Mouse (Mus musculus): ENCODE measurements around the gene Rgs3. TPM values are rescaled to one million over a fixed set of nuclear protein-coding genes. Genes with fewer than 3 reads are reported as not detected.

Gene Rgs3
- polyA plus RNA-seq, 1 experiment from 2014 or later: 62.2 TPM

- H3K4me2 ChIP-seq: no peak overlapping the region
- H3K9ac ChIP-seq: no peak overlapping the region
- H3K4me3 ChIP-seq: no peak overlapping the region
- H3K4me1 ChIP-seq: peaks cover 5% of the 10 kb centered on the region
- H3K27me3 ChIP-seq (replicated peaks): peaks cover 5% of the 10 kb centered on the region; the same call in 1 of the 2 replicates
- WGBS: 75% methylated on average over 7 of the region's 7 CpGs
- ATAC-seq (ENCODE audit: extremely low read depth, insufficient number of reproducible peaks, low FRiP score, low TSS enrichment): no peak
- H3K9me3 ChIP-seq: no peaks in the 10 kb centered on the region
- H3K36me3 ChIP-seq: no peaks in the 10 kb centered on the region
- no peak overlapping the region for H3K27ac ChIP-seq (replicated peaks)
Measured at GRCm38 (mm10) chr4:62551966-62552365, 7.7 kb upstream of the Rgs3 start.

GRCm38 (mm10) chr4:62557436-62557835, 2.2 kb upstream of the Rgs3 start:
- Histone ChIP-seq H3K36me3 (no peaks in the 10 kb centered on the region), H3K4me1 (peaks cover 24% of the 10 kb centered on the region), H3K9ac (no peak overlapping the region), H3K9me3 (no peaks in the 10 kb centered on the region), H3K27me3 (replicated peaks) (peaks cover 44% of the 10 kb centered on the region), H3K4me2 (peak overlapping the region; percentile 25), H3K4me3 (no peak overlapping the region), H3K27ac (replicated peaks) (peak overlapping the region; percentile 48)
- ATAC-seq (ENCODE audit: extremely low read depth, insufficient number of reproducible peaks, low FRiP score, low TSS enrichment): no peak
- WGBS: 38% methylated on average over 3 of the region's 3 CpGs

GRCm38 (mm10) chr4:62560963-62561629, 1.4 kb downstream of the Rgs3 start:
- no peak for ATAC-seq (ENCODE audit: extremely low read depth, insufficient number of reproducible peaks, low FRiP score, low TSS enrichment)
- peaks cover 27% of the 10 kb centered on the region for H3K4me1 ChIP-seq
- WGBS: 23% methylated on average over 4 of the region's 4 CpGs
- no peak overlapping the region for H3K4me2 ChIP-seq
- H3K27ac ChIP-seq (replicated peaks): no peak overlapping the region
- no peaks in the 10 kb centered on the region for H3K36me3 ChIP-seq
- H3K9ac ChIP-seq: 0 out of 2 replicates have a peak overlapping the region, but pooled peaks have one; percentile 14
- H3K4me3 ChIP-seq: no peak overlapping the region
- H3K27me3 ChIP-seq (replicated peaks): peaks cover 76% of the 10 kb centered on the region
- H3K9me3 ChIP-seq: no peaks in the 10 kb centered on the region

GRCm38 (mm10) chr4:62561630-62562001, 2.0 kb downstream of the Rgs3 start:
- Histone ChIP-seq H3K9ac (0 out of 2 replicates have a peak overlapping the region, but pooled peaks have one; percentile 14), H3K36me3 (no peaks in the 10 kb centered on the region), H3K4me3 (no peak overlapping the region), H3K27ac (replicated peaks) (no peak overlapping the region), H3K27me3 (replicated peaks) (peaks cover 82% of the 10 kb centered on the region), H3K4me1 (peaks cover 33% of the 10 kb centered on the region), H3K4me2 (no peak overlapping the region), H3K9me3 (no peaks in the 10 kb centered on the region)
- no peak for ATAC-seq (ENCODE audit: extremely low read depth, insufficient number of reproducible peaks, low FRiP score, low TSS enrichment)
- 52% methylated on average over 3 of the region's 3 CpGs for WGBS

GRCm38 (mm10) chr4:62562006-62562405, 2.4 kb downstream of the Rgs3 start:
- Histone ChIP-seq H3K27ac (replicated peaks) (no peak overlapping the region), H3K4me3 (no peak overlapping the region), H3K4me1 (peaks cover 35% of the 10 kb centered on the region), H3K4me2 (no peak overlapping the region), H3K27me3 (replicated peaks) (peaks cover 85% of the 10 kb centered on the region), H3K9me3 (no peaks in the 10 kb centered on the region), H3K9ac (0 out of 2 replicates have a peak overlapping the region, but pooled peaks have one; percentile 14), H3K36me3 (no peaks in the 10 kb centered on the region)
- WGBS: 72% methylated on average over 4 of the region's 4 CpGs
- no peak for ATAC-seq (ENCODE audit: extremely low read depth, insufficient number of reproducible peaks, low FRiP score, low TSS enrichment)

- 29% methylated on average over 4 of the region's 4 CpGs for WGBS
- Histone ChIP-seq H3K4me2 (peak overlapping the region; percentile 9; the same call in 1 of the 2 replicates), H3K9ac (peak overlapping the region; percentile 19; the same call in 1 of the 2 replicates), H3K36me3 (no peaks in the 10 kb centered on the region), H3K4me1 (peaks cover 44% of the 10 kb centered on the region), H3K27ac (replicated peaks) (peak overlapping the region; percentile 56), H3K9me3 (no peaks in the 10 kb centered on the region), H3K27me3 (replicated peaks) (peaks cover 90% of the 10 kb centered on the region), H3K4me3 (no peak overlapping the region)
- no peak for ATAC-seq (ENCODE audit: extremely low read depth, insufficient number of reproducible peaks, low FRiP score, low TSS enrichment)
Measured at GRCm38 (mm10) chr4:62566530-62566929, 6.9 kb downstream of the Rgs3 start.

GRCm38 (mm10) chr4:62567696-62568095, 8.0 kb downstream of the Rgs3 start:
- Histone ChIP-seq H3K4me3 (no peak overlapping the region), H3K27ac (replicated peaks) (no peak overlapping the region), H3K9ac (no peak overlapping the region), H3K27me3 (replicated peaks) (peaks cover 90% of the 10 kb centered on the region), H3K4me1 (peaks cover 41% of the 10 kb centered on the region), H3K36me3 (no peaks in the 10 kb centered on the region), H3K4me2 (no peak overlapping the region), H3K9me3 (no peaks in the 10 kb centered on the region)
- no peak for ATAC-seq (ENCODE audit: extremely low read depth, insufficient number of reproducible peaks, low FRiP score, low TSS enrichment)
- 73% methylated on average over 6 of the region's 6 CpGs for WGBS

- Histone ChIP-seq H3K27me3 (replicated peaks) (peaks cover 90% of the 10 kb centered on the region), H3K4me1 (peaks cover 41% of the 10 kb centered on the region), H3K9ac (no peak overlapping the region), H3K4me3 (no peak overlapping the region), H3K36me3 (no peaks in the 10 kb centered on the region), H3K9me3 (no peaks in the 10 kb centered on the region), H3K4me2 (no peak overlapping the region), H3K27ac (replicated peaks) (no peak overlapping the region)
- WGBS: 81% methylated on average over 1 of the region's 1 CpGs
- ATAC-seq (ENCODE audit: extremely low read depth, insufficient number of reproducible peaks, low FRiP score, low TSS enrichment): no peak
Measured at GRCm38 (mm10) chr4:62568359-62568758, 8.7 kb downstream of the Rgs3 start.

- no peak for ATAC-seq (ENCODE audit: extremely low read depth, insufficient number of reproducible peaks, low FRiP score, low TSS enrichment)
- Histone ChIP-seq H3K27me3 (replicated peaks) (peaks cover 79% of the 10 kb centered on the region), H3K4me1 (peaks cover 41% of the 10 kb centered on the region), H3K36me3 (no peaks in the 10 kb centered on the region), H3K9ac (no peak overlapping the region), H3K4me2 (no peak overlapping the region), H3K4me3 (no peak overlapping the region), H3K9me3 (no peaks in the 10 kb centered on the region), H3K27ac (replicated peaks) (peak overlapping the region; percentile 48; the same call in 1 of the 2 replicates)
- WGBS: 65% methylated on average over 5 of the region's 5 CpGs
Measured at GRCm38 (mm10) chr4:62569603-62570002, 10.0 kb downstream of the Rgs3 start.

- H3K27ac ChIP-seq (replicated peaks): peak overlapping the region; percentile 48
- H3K9ac ChIP-seq: no peak overlapping the region
- no peaks in the 10 kb centered on the region for H3K36me3 ChIP-seq
- peaks cover 41% of the 10 kb centered on the region for H3K4me1 ChIP-seq
- WGBS: 29% methylated on average over 5 of the region's 5 CpGs
- peak overlapping the region; percentile 33 for H3K4me2 ChIP-seq
- H3K4me3 ChIP-seq: no peak overlapping the region
- no peak for ATAC-seq (ENCODE audit: extremely low read depth, insufficient number of reproducible peaks, low FRiP score, low TSS enrichment)
- peaks cover 74% of the 10 kb centered on the region for H3K27me3 ChIP-seq (replicated peaks)
- no peaks in the 10 kb centered on the region for H3K9me3 ChIP-seq
Measured at GRCm38 (mm10) chr4:62570029-62570428, 10.4 kb downstream of the Rgs3 start.

GRCm38 (mm10) chr4:62582365-62583264, 23.0 kb downstream of the Rgs3 start:
- Histone ChIP-seq H3K36me3 (no peaks in the 10 kb centered on the region), H3K4me2 (peak overlapping the region; percentile 75), H3K4me1 (peaks cover 21% of the 10 kb centered on the region), H3K4me3 (peak overlapping the region; percentile 52), H3K27ac (replicated peaks) (0 out of 2 replicates have a peak overlapping the region, but pooled peaks have one; percentile 37), H3K27me3 (replicated peaks) (peaks cover 82% of the 10 kb centered on the region), H3K9ac (peak overlapping the region; percentile 72), H3K9me3 (no peaks in the 10 kb centered on the region)
- 0 out of 2 replicates have a peak, but pooled peaks have one; percentile 46 for ATAC-seq (ENCODE audit: extremely low read depth, insufficient number of reproducible peaks, low FRiP score, low TSS enrichment)
- 27% methylated on average over 18 of the region's 18 CpGs for WGBS
